19 mouse cellular contexts compared by ENCODE assay signal in the genomic region with DNA sequence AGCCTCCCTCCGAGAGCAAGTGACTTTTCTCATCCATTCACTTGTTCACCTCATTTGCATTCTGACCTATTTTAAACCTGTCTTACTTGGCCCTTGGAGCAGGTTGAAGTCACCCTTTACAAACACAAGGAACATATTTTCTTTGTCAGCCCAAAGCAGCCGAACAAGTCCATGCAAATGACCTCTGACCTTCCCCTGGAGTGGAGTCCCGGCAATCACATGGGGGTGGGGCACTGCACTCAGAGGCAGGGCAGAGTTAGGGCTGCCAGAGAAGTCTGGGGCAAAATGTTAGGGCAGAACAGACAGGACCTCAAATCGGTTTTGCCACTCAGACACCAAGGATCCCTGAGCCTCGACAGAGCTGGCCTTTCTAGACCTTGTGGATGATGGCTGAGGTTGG.
DNase-seq lines count a peak whose midpoint lies in the region; ATAC-seq and TF ChIP-seq lines count a peak whose summit lies in the region.
"Had no signal": no experiment of that assay in that cellular context is flagged by ENCODE, and none has a peak within 500 bp of the region (broad histone marks: within the 10 kb centered on the region; RNA-seq: fewer than 3 reads in every experiment).

No protein-coding gene starts in this region.

- peak; percentile 48 for DNase-seq in intestine, embryonic 14.5 days (ENCODE audit: low spot score)
- DNase-seq in urinary bladder, postnatal 14 days (ENCODE audit: low spot score): peak; percentile 68
- no peak for DNase-seq in urinary bladder, postnatal 25 days (ENCODE audit: low spot score)
- peak; percentile 59 for DNase-seq in lung, postnatal 36 days
- no peak for DNase-seq in c-Kit-positive CD71-positive TER-119-positive erythroid progenitor cells, embryonic 14.5 days (ENCODE audit: low spot score)
- no peak for DNase-seq in gastrocnemius, adult 2 months
- DNase-seq: B cell, adult 2 months; cerebellum, adult 11-12 months; forebrain, postnatal 0 days; gastrocnemius, postnatal 10 days; heart, postnatal 36 days; liver, postnatal 0 days; right cerebral cortex, postnatal 14 days; thymus, postnatal 14 days had no signal

- no peaks in the 10 kb centered on the region for H3K27me3 ChIP-seq in intestine, embryonic 14.5 days (replicated peaks; ENCODE audit: control insufficient read depth, insufficient read depth, low read length)
- H3K27me3 ChIP-seq in intestine, postnatal 0 days (replicated peaks; ENCODE audit: control insufficient read depth, insufficient read depth, low read length): no peaks in the 10 kb centered on the region
- H3K27me3 ChIP-seq: limb, embryonic 15.5 days; midbrain, embryonic 15.5 days had no signal

- H3K4me1 ChIP-seq in intestine, embryonic 14.5 days (replicated peaks; ENCODE audit: control insufficient read depth, insufficient read depth, low read length): no peaks in the 10 kb centered on the region
- H3K4me1 ChIP-seq in intestine, postnatal 0 days (replicated peaks; ENCODE audit: control insufficient read depth, insufficient read depth, low read length): no peaks in the 10 kb centered on the region
- H3K4me1 ChIP-seq: midbrain, embryonic 15.5 days had no signal

- intact Hi-C loops in gastrocnemius, adult 2 months (cut with DNase I): no loop called here

- no peak overlapping the region for H3K4me3 ChIP-seq in intestine, embryonic 14.5 days (ENCODE audit: low read depth, low read length)
- H3K4me3 ChIP-seq in intestine, postnatal 0 days (ENCODE audit: low read depth, low read length): no peak overlapping the region
- no peak overlapping the region for H3K4me3 ChIP-seq in gastrocnemius, adult 2 months
- H3K4me3 ChIP-seq: limb, embryonic 15.5 days; midbrain, embryonic 15.5 days had no signal

- no peaks in the 10 kb centered on the region for H3K9me3 ChIP-seq in intestine, embryonic 14.5 days (ENCODE audit: control insufficient read depth, low read length)
- H3K9me3 ChIP-seq in intestine, postnatal 0 days (ENCODE audit: control insufficient read depth): no peaks in the 10 kb centered on the region
- H3K9me3 ChIP-seq: limb, embryonic 15.5 days; midbrain, embryonic 15.5 days had no signal

- H3K4me2 ChIP-seq in intestine, embryonic 14.5 days (ENCODE audit: low read length): no peak overlapping the region
- H3K4me2 ChIP-seq in intestine, postnatal 0 days (replicated peaks; ENCODE audit: low read depth): no peak overlapping the region
- H3K4me2 ChIP-seq: limb, embryonic 15.5 days; midbrain, embryonic 15.5 days had no signal

- TF ChIP-seq CTCF in intestine, postnatal 0 days (IDR thresholded peaks at IDR 0.05; ENCODE audit: low read depth): no peak
- TF ChIP-seq CTCF in gastrocnemius, adult 2 months (IDR thresholded peaks at IDR 0.05): no peak

- no peaks in the 10 kb centered on the region for H3K36me3 ChIP-seq in intestine, embryonic 14.5 days (ENCODE audit: control insufficient read depth, insufficient read depth, low read length)
- H3K36me3 ChIP-seq in intestine, postnatal 0 days (ENCODE audit: control insufficient read depth, insufficient read depth): no peaks in the 10 kb centered on the region
- H3K36me3 ChIP-seq: limb, embryonic 15.5 days; midbrain, embryonic 15.5 days had no signal

- WGBS in intestine, embryonic 14.5 days: 31% methylated on average over 5 of the region's 5 CpGs
- 29% methylated on average over 5 of the region's 5 CpGs for WGBS in intestine, postnatal 0 days

- no peak for ATAC-seq in intestine, embryonic 14.5 days (replicated peaks; ENCODE audit: low FRiP score, low TSS enrichment, low read depth)
- no peak for ATAC-seq in intestine, postnatal 0 days
- no peak for ATAC-seq in megakaryocyte progenitor cell, adult 5-6 weeks (replicated peaks; ENCODE audit: poor library complexity)
- ATAC-seq: forebrain, postnatal 0 days; liver, postnatal 0 days; midbrain, embryonic 15.5 days had no signal

- no peak overlapping the region for H3K27ac ChIP-seq in intestine, embryonic 14.5 days (ENCODE audit: low read depth)
- no peak overlapping the region for H3K27ac ChIP-seq in intestine, postnatal 0 days (ENCODE audit: low read depth, low read length)
- no peak overlapping the region for H3K27ac ChIP-seq in gastrocnemius, adult 2 months
- H3K27ac ChIP-seq: kidney, postnatal 0 days; limb, embryonic 15.5 days; midbrain, embryonic 15.5 days had no signal

- no peak overlapping the region for H3K9ac ChIP-seq in intestine, embryonic 14.5 days (ENCODE audit: low read length)
- H3K9ac ChIP-seq in intestine, postnatal 0 days (ENCODE audit: low read depth, low read length): no peak overlapping the region
- H3K9ac ChIP-seq: forebrain, postnatal 0 days; limb, embryonic 15.5 days; liver, postnatal 0 days; midbrain, embryonic 15.5 days had no signal

Comparison
In these comparisons a context has a peak if more than half of its experiments do, and no peak if none do; other contexts are left out.
1. DNase-seq: peak in intestine, embryonic 14.5 days (single experiment), urinary bladder, postnatal 14 days (single experiment) and lung, postnatal 36 days (single experiment); none in urinary bladder, postnatal 25 days (single experiment), c-Kit-positive CD71-positive TER-119-positive erythroid progenitor cells, embryonic 14.5 days (single experiment) and gastrocnemius, adult 2 months (single experiment).